Mouse (Mus musculus) intestine, postnatal 0 days (tissue): ENCODE measurements at regions not wholly inside any gene's neighbourhood (a gene's known extent, or its start where the extent isn't known, plus 50 kb on each side); places are given as distances from the start of the nearest gene placed in this dataset.

ENCODE experiments used
- ATAC-seq: fragments of 200-750 bp; cut with Nextera tagmentation; 2 replicates; pipeline ENCODE4 v1.8.0; 2017; ENCODE audit warnings: mild to moderate bottlenecking, moderate TSS enrichment, moderate library complexity
- H3K27ac ChIP-seq: fragments of 300-500 bp; sonication (generic); 2 replicates; pipeline ENCODE4 v1.5.1; 2014; ENCODE audit warnings: mild to moderate bottlenecking, low read depth, low read length, moderate library complexity
- H3K27me3 ChIP-seq: fragments of 300-500 bp; sonication (generic); replicated peaks from 2 replicates; pipeline ENCODE4 v1.6.1; 2014; ENCODE audit warnings: low read length, mixed read lengths; ENCODE audit not compliant: control insufficient read depth, insufficient read depth
- H3K36me3 ChIP-seq: fragments of 300-500 bp; sonication (generic); 2 replicates; pipeline ENCODE4 v1.6.1; 2014; ENCODE audit warnings: mild to moderate bottlenecking, moderate library complexity; ENCODE audit not compliant: control insufficient read depth, insufficient read depth
- H3K4me1 ChIP-seq: fragments of 300-500 bp; sonication (generic); replicated peaks from 2 replicates; pipeline ENCODE4 v1.6.1; 2014; ENCODE audit warnings: antibody characterized with exemption, low read length, mixed read lengths; ENCODE audit not compliant: control insufficient read depth, insufficient read depth
- H3K4me2 ChIP-seq: fragments of 300-500 bp; sonication (generic); replicated peaks from 2 replicates; pipeline ENCODE4 v1.6.1; 2014; ENCODE audit warnings: low read depth, mild to moderate bottlenecking, moderate library complexity
- H3K4me3 ChIP-seq: fragments of 300-500 bp; sonication (generic); 2 replicates; pipeline ENCODE4 v1.5.1; 2014; ENCODE audit warnings: low read depth, low read length
- H3K9ac ChIP-seq: fragments of 300-500 bp; sonication (generic); 2 replicates; pipeline ENCODE4 v1.6.1; 2014; ENCODE audit warnings: mild to moderate bottlenecking, low read depth, low read length
- H3K9me3 ChIP-seq: fragments of 300-500 bp; sonication (generic); 2 replicates; pipeline ENCODE4 v1.6.1; 2016; ENCODE audit warnings: mixed run types; ENCODE audit not compliant: control insufficient read depth
- CTCF ChIP-seq: sonication (generic); IDR thresholded peaks from 2 replicates; pipeline ENCODE4 v1.5.1; 2016; ENCODE audit warnings: low read depth, mild to moderate bottlenecking, control low read depth, antibody characterized with exemption, moderate library complexity
- WGBS: fragments of 180-500 bp; shearing (Covaris S2); extraction: QIAGEN DNeasy Blood & Tissue Kit; methylation state at CpG from one replicate; pipeline ENCODE4 v1.1.7; 2014; 5-methylcytosine and 5-hydroxymethylcytosine counted together

DNA sequence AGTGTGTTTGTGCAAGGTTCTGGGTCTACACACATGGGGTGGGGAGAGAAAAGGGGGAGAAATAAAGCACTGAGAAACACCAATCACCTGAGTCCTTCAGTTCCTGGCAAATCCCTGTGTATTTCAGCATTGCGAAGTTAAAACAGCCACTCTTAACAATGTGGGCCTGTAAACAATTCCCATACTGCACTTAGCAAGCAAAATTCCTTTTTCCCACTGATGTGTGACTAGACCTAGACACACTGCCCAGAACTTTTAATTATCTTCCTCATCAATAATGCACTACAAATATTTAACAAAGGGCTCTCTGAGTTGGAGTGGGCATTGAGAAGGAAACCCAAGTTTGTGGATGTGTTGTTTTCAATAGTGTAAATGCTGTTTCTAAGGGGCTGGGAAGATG, 166.7 kb downstream of the Adamts15 start:
- Histone ChIP-seq H3K9me3 (no peaks in the 10 kb centered on the region), H3K4me3 (no peak overlapping the region), H3K4me1 (no peaks in the 10 kb centered on the region), H3K4me2 (no peak overlapping the region), H3K36me3 (no peaks in the 10 kb centered on the region), H3K27me3 (no peaks in the 10 kb centered on the region), H3K27ac (no peak overlapping the region), H3K9ac (no peak overlapping the region)
- TF ChIP-seq CTCF: no peak
- ATAC-seq: no peak
- WGBS: 93% methylated on average over 1 of the region's 1 CpGs

DNA sequence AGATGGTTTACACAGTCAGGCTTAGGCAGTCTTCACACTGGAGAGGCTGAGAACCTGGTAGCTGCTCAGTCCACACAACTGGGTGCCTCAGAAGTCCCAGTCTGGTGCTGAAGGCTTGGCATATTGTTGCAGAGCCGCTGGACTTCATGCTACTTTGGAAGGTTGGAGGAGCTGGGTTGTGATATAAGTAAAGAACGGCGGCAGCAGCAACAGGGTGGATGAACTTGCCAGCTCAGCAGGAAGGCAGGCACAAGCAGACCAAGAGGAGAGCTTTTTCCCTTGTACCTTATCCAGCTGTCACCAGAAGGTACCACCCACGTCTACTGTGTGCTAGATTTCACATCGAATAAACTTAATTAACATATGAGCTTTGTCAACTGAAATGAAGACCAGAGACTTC, 167.4 kb downstream of the Adamts15 start:
- Histone ChIP-seq H3K9me3 (no peaks in the 10 kb centered on the region), H3K27ac (no peak overlapping the region), H3K36me3 (no peaks in the 10 kb centered on the region), H3K4me1 (no peaks in the 10 kb centered on the region), H3K4me3 (no peak overlapping the region), H3K27me3 (no peaks in the 10 kb centered on the region), H3K9ac (no peak overlapping the region), H3K4me2 (no peak overlapping the region)
- TF ChIP-seq CTCF: no peak
- no peak for ATAC-seq
- WGBS: 93% methylated on average over 5 of the region's 5 CpGs

DNA sequence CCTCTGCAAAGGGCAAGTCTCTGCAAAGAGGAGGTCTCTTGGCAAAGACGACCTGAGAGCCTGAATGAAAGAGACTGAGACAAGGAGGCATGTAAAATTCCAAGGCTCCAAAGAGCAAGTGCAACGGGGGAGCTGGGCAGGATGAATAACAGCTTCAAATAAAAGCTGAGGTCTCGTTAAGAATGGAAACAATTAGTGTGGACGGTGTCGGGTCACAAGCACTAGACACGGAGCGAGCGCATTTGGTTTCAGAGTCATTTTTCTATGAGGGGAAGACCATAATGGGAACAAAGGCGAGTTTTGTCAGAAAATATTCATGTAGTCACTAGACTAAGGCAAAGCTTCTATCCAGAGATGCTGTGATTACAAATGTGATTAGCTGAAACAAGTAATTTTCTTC, 178.8 kb downstream of the Adamts15 start:
- Histone ChIP-seq H3K4me1 (no peaks in the 10 kb centered on the region), H3K4me2 (no peak overlapping the region), H3K9me3 (no peaks in the 10 kb centered on the region), H3K27me3 (no peaks in the 10 kb centered on the region), H3K27ac (no peak overlapping the region), H3K36me3 (no peaks in the 10 kb centered on the region), H3K9ac (no peak overlapping the region), H3K4me3 (no peak overlapping the region)
- 83% methylated on average over 9 of the region's 9 CpGs for whole genome bisulfite sequencing
- no peak for TF ChIP-seq CTCF
- ATAC-seq: no peak

DNA sequence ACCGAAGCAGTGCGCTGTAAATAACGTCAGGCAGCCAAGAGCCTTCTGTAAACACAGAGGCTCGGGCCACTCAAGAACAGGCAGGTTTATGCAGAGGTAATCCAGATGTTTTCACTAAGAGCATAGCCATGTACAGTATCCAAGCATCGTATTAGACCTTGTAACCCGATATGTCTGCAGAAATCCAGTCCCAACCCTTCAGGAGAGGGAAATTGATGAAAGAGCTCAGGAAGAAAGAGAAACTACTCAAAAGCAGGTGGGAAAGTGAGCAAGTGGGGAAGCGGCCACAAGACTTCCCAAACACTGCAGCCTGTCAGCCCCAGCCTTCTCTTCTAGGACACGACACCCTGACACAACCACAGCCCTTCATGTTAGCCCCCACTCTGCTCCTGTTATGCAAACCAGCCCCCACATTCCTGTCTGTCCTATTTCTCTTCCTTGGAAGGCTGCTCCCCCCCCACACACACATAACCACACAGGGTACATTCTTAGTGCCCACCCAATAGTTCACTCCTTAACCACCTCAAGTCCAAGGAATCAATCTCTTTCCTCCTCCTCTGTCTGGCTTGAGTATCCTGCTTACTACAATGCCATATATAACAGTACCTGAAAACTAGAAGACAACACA, 179.7 kb downstream of the Adamts15 start:
- Histone ChIP-seq H3K9ac (no peak overlapping the region), H3K4me2 (no peak overlapping the region)

DNA sequence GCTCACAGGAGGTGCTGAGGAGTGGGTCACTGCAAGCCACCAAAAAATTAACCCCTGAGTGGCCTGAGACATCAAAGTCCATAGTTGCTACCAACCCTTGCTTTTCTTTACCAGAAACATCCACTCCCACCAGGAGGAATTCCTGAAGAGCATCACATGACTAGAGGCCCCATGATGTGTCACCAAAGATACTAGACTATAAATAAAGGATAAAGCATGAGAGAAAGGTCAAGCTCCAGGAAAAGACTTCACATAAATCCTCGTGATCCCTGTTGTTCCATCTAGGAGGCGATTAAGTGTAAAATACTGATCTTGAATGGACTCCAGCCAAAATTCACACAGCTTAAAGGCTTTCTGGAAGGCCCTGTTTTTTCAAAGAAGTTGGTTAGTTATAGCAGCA, 190.6 kb downstream of the Adamts15 start:
- no peaks in the 10 kb centered on the region for H3K27me3 ChIP-seq
- no peak overlapping the region for H3K4me2 ChIP-seq
- no peak for TF ChIP-seq CTCF
- WGBS: 61% methylated on average over 2 of the region's 2 CpGs
- 0 out of 2 replicates have a peak, but pooled peaks have one; percentile 8 for ATAC-seq
- no peaks in the 10 kb centered on the region for H3K9me3 ChIP-seq
- H3K4me3 ChIP-seq: no peak overlapping the region
- no peaks in the 10 kb centered on the region for H3K4me1 ChIP-seq
- no peak overlapping the region for H3K27ac ChIP-seq
- H3K9ac ChIP-seq: no peak overlapping the region
- H3K36me3 ChIP-seq: no peaks in the 10 kb centered on the region

More for the DNA sequence above, 179.7 kb downstream of the Adamts15 start:
- no peak overlapping the region for H3K27ac ChIP-seq
- H3K36me3 ChIP-seq: no peaks in the 10 kb centered on the region
- no peaks in the 10 kb centered on the region for H3K27me3 ChIP-seq
- H3K9me3 ChIP-seq: no peaks in the 10 kb centered on the region
- TF ChIP-seq CTCF: no peak
- WGBS: 46% methylated on average over 8 of the region's 8 CpGs
- ATAC-seq: no peak
- H3K4me3 ChIP-seq: no peak overlapping the region
- H3K4me1 ChIP-seq: no peaks in the 10 kb centered on the region

DNA sequence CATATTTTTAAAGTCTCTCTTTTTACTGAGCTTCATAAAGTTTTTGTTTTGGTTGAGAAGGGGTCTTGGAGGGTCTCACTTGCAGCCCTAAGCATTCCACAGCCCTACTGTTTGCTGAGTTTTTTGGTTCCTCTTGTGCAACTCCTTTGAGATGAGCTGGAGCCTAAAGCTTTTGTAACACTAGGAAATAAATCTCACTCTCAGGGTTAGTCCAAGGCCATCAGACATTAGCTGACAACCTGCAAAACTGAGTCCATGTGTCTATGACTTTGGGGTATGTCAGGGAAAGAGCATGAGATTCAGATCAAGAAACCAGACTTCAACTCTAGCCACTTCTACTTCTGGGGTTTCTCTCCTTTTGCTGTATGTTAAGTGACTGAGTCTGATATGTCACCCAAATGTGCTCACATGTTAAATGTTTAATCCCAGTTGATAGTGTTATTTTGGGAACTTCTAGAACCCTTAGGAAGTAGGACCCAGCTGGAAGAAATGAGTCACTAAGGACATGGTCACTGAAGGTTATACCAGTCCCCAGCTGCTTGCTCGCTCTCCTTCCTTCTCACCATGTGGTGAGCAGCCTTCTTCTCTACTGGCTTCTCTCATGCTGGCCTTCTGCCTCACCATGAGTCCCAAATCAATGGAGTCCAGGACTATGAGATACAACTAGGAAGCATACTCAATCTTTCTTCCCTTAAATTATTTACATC, 198.7 kb downstream of the Adamts15 start:
- Histone ChIP-seq H3K9me3 (no peaks in the 10 kb centered on the region), H3K4me3 (no peak overlapping the region), H3K36me3 (no peaks in the 10 kb centered on the region), H3K4me2 (no peak overlapping the region), H3K27ac (no peak overlapping the region), H3K4me1 (no peaks in the 10 kb centered on the region), H3K27me3 (no peaks in the 10 kb centered on the region), H3K9ac (no peak overlapping the region)
- ATAC-seq: no peak
- no peak for TF ChIP-seq CTCF
- 72% methylated on average over 1 of the region's 1 CpGs for WGBS
